ENCODE assay signal across 9 mouse cellular contexts in genomic region chr2:147194711-147195615, GRCm38 (mm10). TPM values are rescaled to one million over a fixed set of nuclear protein-coding genes. Genes with fewer than 3 reads are reported as not detected.
A peak's percentile ranks its signal among the peaks of the same experiment; 100 is the strongest.
DNase-seq lines count a peak whose midpoint lies in the region; ATAC-seq and TF ChIP-seq lines count a peak whose summit lies in the region.
"Had no signal": no experiment of that assay in that cellular context is flagged by ENCODE, and none has a peak within 500 bp of the region (broad histone marks: within the 10 kb centered on the region; RNA-seq: fewer than 3 reads in every experiment).

No protein-coding gene starts in this region.

- H3K4me2 ChIP-seq in intestine, embryonic 16.5 days (ENCODE audit: low read depth, low read length) = peak overlapping the region; percentile 62
- H3K4me2 ChIP-seq in neural tube, embryonic 14.5 days (ENCODE audit: low read depth, low read length) = peak overlapping the region; percentile 46

- H3K4me3 ChIP-seq in kidney, adult 2 months (ENCODE audit: insufficient read depth, low read depth, low read length) = no peak overlapping the region
- peak overlapping the region; percentile 55 for H3K4me3 ChIP-seq in embryonic facial prominence, embryonic 10.5 days
- H3K4me3 ChIP-seq in intestine, embryonic 16.5 days (ENCODE audit: low read length) = peak overlapping the region; percentile 45
- peak overlapping the region; percentile 22 for H3K4me3 ChIP-seq in neural tube, embryonic 14.5 days (ENCODE audit: low read depth, low read length)

- H3K27me3 ChIP-seq in kidney, adult 2 months (replicated peaks; ENCODE audit: control insufficient read depth, insufficient read depth, low read length) = no peaks in the 10 kb centered on the region
- peaks cover 100% of the 10 kb centered on the region for H3K27me3 ChIP-seq in embryonic facial prominence, embryonic 10.5 days (replicated peaks; ENCODE audit: low read depth, poor library complexity, severe bottlenecking)
- peaks cover 68% of the 10 kb centered on the region for H3K27me3 ChIP-seq in intestine, embryonic 16.5 days (replicated peaks; ENCODE audit: control insufficient read depth, insufficient read depth, low read length)
- peaks cover 71% of the 10 kb centered on the region for H3K27me3 ChIP-seq in neural tube, embryonic 14.5 days (ENCODE audit: control insufficient read depth, insufficient read depth, low read length)

- no peaks in the 10 kb centered on the region for H3K36me3 ChIP-seq in kidney, adult 2 months (ENCODE audit: control insufficient read depth, insufficient read depth, low read length)
- no peaks in the 10 kb centered on the region for H3K36me3 ChIP-seq in embryonic facial prominence, embryonic 10.5 days (replicated peaks)
- H3K36me3 ChIP-seq in intestine, embryonic 16.5 days (ENCODE audit: control insufficient read depth, insufficient read depth, low read length) = no peaks in the 10 kb centered on the region
- no peaks in the 10 kb centered on the region for H3K36me3 ChIP-seq in neural tube, embryonic 14.5 days (ENCODE audit: control insufficient read depth, insufficient read depth, low read length)

- no peak for TF ChIP-seq CTCF in kidney, adult 2 months (conservative IDR thresholded peaks at IDR 0.05; ENCODE audit: insufficient read depth, insufficient read length, low read depth, low read length)

- H3K4me1 ChIP-seq in kidney, adult 2 months (ENCODE audit: control insufficient read depth, insufficient read depth, low read length) = no peaks in the 10 kb centered on the region
- peaks cover 18% of the 10 kb centered on the region for H3K4me1 ChIP-seq in embryonic facial prominence, embryonic 10.5 days
- H3K4me1 ChIP-seq in intestine, embryonic 16.5 days (ENCODE audit: control insufficient read depth, insufficient read depth, low read length) = peaks cover 16% of the 10 kb centered on the region
- H3K4me1 ChIP-seq in neural tube, embryonic 14.5 days (ENCODE audit: control insufficient read depth, insufficient read depth, low read length) = peaks cover 9% of the 10 kb centered on the region

- peak overlapping the region; percentile 43; the same call in 1 of the 2 replicates for H3K9ac ChIP-seq in intestine, embryonic 16.5 days (ENCODE audit: low read depth, low read length)
- H3K9ac ChIP-seq in neural tube, embryonic 14.5 days (replicated peaks; ENCODE audit: low read depth, low read length) = peak overlapping the region; percentile 41; the same call in 1 of the 2 replicates

- no peak for TF ChIP-seq POLR2A in kidney, adult 2 months (IDR thresholded peaks at IDR 0.05; ENCODE audit: low read depth, low read length)

- no peaks in the 10 kb centered on the region for H3K9me3 ChIP-seq in embryonic facial prominence, embryonic 10.5 days
- H3K9me3 ChIP-seq in intestine, embryonic 16.5 days (ENCODE audit: control insufficient read depth, low read length) = no peaks in the 10 kb centered on the region
- no peaks in the 10 kb centered on the region for H3K9me3 ChIP-seq in neural tube, embryonic 14.5 days (ENCODE audit: control insufficient read depth, low read length)

- ATAC-seq in intestine, embryonic 16.5 days = peak; percentile 68
- ATAC-seq in neural tube, embryonic 14.5 days (ENCODE audit: low read depth) = peak; percentile 50

- 2% methylated on average over 71 of the region's 71 CpGs for WGBS in kidney, adult 2 months
- under 1% methylated on average over 71 of the region's 71 CpGs for WGBS in embryonic facial prominence, embryonic 10.5 days
- WGBS in intestine, embryonic 16.5 days = under 1% methylated on average over 70 of the region's 71 CpGs
- under 1% methylated on average over 70 of the region's 71 CpGs for WGBS in neural tube, embryonic 14.5 days

- peak; percentile 39 for DNase-seq in kidney, postnatal 10 days
- DNase-seq in kidney, adult 2 months = no peak
- DNase-seq in embryonic facial prominence, embryonic 10.5 days (ENCODE audit: low spot score) = peak; percentile 67
- DNase-seq in adrenal gland, postnatal 10 days = no peak
- DNase-seq in ovary, postnatal 14 days (ENCODE audit: low spot score) = no peak
- DNase-seq in testis, postnatal 14 days (ENCODE audit: low spot score) = no peak

- no peak overlapping the region for H3K27ac ChIP-seq in kidney, adult 2 months (ENCODE audit: insufficient read depth, low read depth, low read length)
- no peak overlapping the region for H3K27ac ChIP-seq in embryonic facial prominence, embryonic 10.5 days (replicated peaks)
- no peak overlapping the region for H3K27ac ChIP-seq in intestine, embryonic 16.5 days (ENCODE audit: low read length)
- H3K27ac ChIP-seq in neural tube, embryonic 14.5 days (ENCODE audit: low read depth, low read length) = no peak overlapping the region

RNA-seq across cellular contexts. Expression of gene Nkx2-2, which starts 0.9 kb away (rescaled TPM):
- not detected in 2 replicates for polyA plus RNA-seq in kidney, adult 2 months (2012; rRNA removed)
- polyA plus RNA-seq in embryonic facial prominence, embryonic 10.5 days (2016; fragmentation: Nextera tagmentation; extraction: Ambion mirVana) = 1.2 and 2.8 TPM in 2 replicates
- polyA plus RNA-seq in intestine, embryonic 16.5 days (2015; fragmentation: Nextera tagmentation; extraction: Ambion mirVana) = 1.2 and 2.2 TPM in 2 replicates
- polyA plus RNA-seq in neural tube, embryonic 14.5 days (2014; fragmentation: Nextera tagmentation; extraction: Ambion mirVana) = 6.5 and 8.4 TPM in 2 replicates
- total RNA-seq in adrenal gland, postnatal 10 days (2021) = not detected
- polyA plus RNA-seq: testis, adult 2 months had no signal

Comparison
In these comparisons a context has a peak if more than half of its experiments do, and no peak if none do; other contexts are left out.
1. DNase-seq: peak in kidney, postnatal 10 days (single experiment) and embryonic facial prominence, embryonic 10.5 days (single experiment); none in kidney, adult 2 months (single experiment), adrenal gland, postnatal 10 days (single experiment), ovary, postnatal 14 days (single experiment) and testis, postnatal 14 days (single experiment).